Mouse (Mus musculus) cortical plate, adult 2 months (tissue): ENCODE measurements around the gene Pgd. TPM values are rescaled to one million over a fixed set of nuclear protein-coding genes. Genes with fewer than 3 reads are reported as not detected.
"Not testable (repeated sequence)": the region's sequence is repeated elsewhere in the genome, so short reads cannot be mapped to it uniquely, and the experiment has no call there.

Experiments used
- H3K27ac ChIP-seq: fragments of 200-500 bp; 2 replicates; pipeline ENCODE4 v1.5.1; 2012; ENCODE audit warnings: low read length, control low read depth, inconsistent platforms; ENCODE audit not compliant: insufficient read depth
- H3K4me1 ChIP-seq: fragments of 200-500 bp; 2 replicates; pipeline ENCODE4 v1.6.1; 2011; ENCODE audit warnings: low read length; ENCODE audit not compliant: control insufficient read depth, insufficient read depth
- H3K4me3 ChIP-seq: fragments of 200-500 bp; 2 replicates; pipeline ENCODE4 v1.5.1; 2011; ENCODE audit warnings: mild to moderate bottlenecking, low read length, control low read depth; ENCODE audit not compliant: insufficient read depth
- CTCF ChIP-seq: fragments of 200-500 bp; IDR thresholded peaks from 2 replicates; pipeline ENCODE4 v1.5.1; 2011; ENCODE audit warnings: mild to moderate bottlenecking, control low read depth, low read length; ENCODE audit not compliant: insufficient read depth; ENCODE audit errors: extremely low read depth
- POLR2A ChIP-seq: fragments of 200-500 bp; IDR thresholded peaks from 2 replicates; pipeline ENCODE4 v1.6.1; 2011; ENCODE audit warnings: mild to moderate bottlenecking, low read length, control low read depth; ENCODE audit not compliant: insufficient read depth; ENCODE audit errors: extremely low read depth
- polyA plus RNA-seq: library from polyadenylated mRNA; depleted of rRNA; stranded (reverse); fragments of >200 nt; gene quantifications from 2 replicates; pipeline ENCODE4 v1.2.3, GENCODE M21; 2012

Gene Pgd
- polyA plus RNA-seq, 1 experiment: 48.5 TPM

DNA sequence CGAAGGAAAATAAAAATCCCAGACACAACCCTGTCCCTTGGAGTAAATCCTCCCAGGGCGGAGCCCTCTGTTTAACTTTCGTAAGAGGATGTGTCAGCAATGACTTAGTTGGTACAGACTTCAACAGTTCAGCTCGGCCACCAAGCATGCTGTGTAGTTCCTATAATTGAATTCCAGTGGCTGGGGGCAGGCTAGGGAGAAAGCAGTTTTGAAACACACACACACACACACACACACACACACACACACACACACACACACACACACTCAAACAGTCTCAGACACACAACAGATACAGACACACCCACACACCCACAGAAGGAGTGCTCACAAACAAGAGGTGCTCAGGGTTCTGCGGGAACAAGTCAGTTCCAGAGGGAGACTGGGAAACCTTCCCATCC is 5.0 kb upstream of the Pgd start:
- Histone ChIP-seq H3K4me3 (no peak overlapping the region), H3K27ac (no peak overlapping the region), H3K4me1 (no peaks in the 10 kb centered on the region; the same call in 1 of the 2 replicates)
- TF ChIP-seq CTCF: no peak
- no peak for TF ChIP-seq POLR2A

DNA sequence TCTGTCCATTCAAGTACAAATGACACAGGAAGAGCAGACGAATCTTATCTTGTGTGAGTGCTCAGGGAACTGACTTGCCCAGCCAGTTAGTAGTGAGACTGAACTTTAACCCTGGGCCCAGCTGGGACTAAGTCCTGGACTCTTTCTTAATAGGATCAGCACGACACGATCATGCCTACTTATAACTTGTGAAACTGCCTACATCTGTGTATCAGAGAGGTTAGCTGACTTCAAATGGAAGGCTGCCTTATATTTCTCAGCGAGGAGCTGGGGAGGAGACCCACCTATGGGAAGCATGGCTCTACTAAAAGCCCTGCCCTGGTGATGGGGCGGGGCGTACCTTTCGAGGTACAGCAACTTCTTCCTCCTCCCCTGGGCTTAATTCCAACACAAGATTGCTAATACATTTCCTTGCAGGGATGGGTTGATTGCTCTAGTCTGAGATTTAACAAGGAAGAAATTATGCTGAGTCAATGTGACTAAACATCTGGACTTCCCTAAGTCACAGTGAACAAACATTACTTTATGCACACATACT is 3.9 kb upstream of the Pgd start:
- Histone ChIP-seq H3K4me1 (no peaks in the 10 kb centered on the region; the same call in 1 of the 2 replicates), H3K27ac (no peak overlapping the region), H3K4me3 (no peak overlapping the region)
- TF ChIP-seq CTCF (no peak), POLR2A (no peak)

DNA sequence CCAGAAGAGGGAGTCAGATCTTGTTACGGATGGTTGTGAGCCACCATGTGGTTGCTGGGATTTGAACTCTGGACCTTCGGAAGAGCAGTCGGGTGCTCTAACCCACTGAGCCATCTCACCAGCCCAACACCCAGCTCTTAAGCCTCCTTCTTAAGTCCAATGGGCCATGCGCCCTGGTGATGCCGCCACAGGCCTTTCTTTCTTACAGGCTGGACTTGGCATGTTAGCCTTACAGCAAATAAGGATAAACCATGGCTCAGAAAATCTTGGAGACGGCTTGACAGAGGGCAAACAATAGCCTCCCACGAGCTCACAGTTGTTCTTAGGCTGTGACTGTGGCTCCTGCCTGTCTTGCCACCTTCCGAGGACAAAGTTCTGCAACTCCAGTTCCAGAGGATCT is 3.4 kb upstream of the Pgd start:
- H3K4me3 ChIP-seq, H3K27ac ChIP-seq, H3K4me1 ChIP-seq: not testable (repeated sequence)

DNA sequence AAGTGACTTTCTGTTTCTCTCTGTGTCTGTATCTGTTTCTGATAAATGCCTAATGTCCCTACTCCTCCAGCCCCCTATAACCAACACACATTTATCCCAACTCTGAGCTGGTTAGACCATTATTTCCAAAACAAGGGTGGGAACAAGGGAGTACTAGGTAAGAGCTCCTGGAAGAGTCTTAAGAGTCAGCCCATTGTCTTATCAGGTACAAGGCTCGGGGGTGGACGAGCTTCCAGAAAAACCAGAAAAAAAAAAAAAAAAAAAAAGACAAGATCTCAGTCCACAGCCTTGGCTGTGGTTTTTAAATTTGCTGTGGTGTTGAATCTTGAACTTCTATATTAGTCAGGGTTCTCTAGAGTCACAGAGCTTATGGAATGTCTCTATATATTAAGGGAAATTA is 1.4 kb upstream of the Pgd start:
- Histone ChIP-seq H3K27ac (no peak overlapping the region), H3K4me3 (no peak overlapping the region), H3K4me1 (no peaks in the 10 kb centered on the region)
- TF ChIP-seq CTCF (no peak), POLR2A (no peak)

DNA sequence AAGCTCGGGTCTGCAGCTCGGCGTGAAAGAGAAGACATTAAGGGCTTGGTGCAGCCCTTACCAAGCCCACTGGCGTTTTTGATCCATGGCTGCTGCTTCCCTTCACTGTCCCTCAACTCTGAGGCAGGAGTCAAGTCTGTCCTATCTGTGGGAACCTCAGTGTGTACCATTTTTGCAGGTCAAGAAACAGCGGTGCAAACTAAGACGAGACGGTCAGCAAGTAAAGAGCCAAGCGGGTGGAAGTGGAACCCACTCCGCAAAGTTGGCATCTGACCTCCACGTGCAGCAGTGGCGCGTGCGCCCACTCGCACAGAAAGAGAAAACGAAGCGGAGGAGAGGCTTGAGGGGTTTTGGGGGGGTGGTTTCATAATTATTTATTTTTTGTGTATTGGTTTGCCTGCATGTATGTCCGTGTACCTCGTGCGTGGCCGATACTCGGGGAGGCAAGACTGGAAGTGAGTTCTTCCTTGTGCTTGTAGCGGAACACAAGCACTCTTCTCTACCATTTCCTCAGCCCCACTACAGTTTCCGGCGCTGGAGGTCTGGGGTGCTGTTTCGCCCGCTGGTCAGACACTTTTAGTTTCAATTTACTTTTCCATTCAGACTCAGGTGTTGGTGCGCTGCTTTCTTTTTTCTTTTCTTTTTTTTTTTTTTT is 513 bp upstream of the Pgd start:
- no peak for TF ChIP-seq POLR2A
- TF ChIP-seq CTCF: no peak
- Histone ChIP-seq H3K27ac (no peak overlapping the region), H3K4me3 (peak overlapping the region; percentile 47), H3K4me1 (no peaks in the 10 kb centered on the region)

DNA sequence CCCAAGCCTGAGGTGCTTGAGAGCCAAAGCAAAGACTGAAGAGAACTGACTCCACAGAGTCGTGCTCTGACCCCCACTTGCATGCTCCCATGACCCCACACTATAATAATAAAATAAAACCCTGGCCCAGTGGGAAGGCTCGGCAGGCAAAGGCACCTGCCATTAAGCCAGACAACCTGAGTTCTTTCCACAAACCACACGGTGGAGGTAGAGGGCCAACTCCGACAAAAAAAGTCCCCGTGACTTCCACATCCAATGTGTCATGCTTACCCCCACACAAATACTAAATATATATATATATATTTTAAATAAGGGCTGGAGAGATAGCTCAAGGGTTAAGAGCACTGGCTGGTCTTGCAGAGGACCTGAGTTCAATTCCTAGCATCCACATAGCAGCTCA is 2.4 kb downstream of the Pgd start:
- Histone ChIP-seq H3K4me3 (no peak overlapping the region), H3K27ac (no peak overlapping the region), H3K4me1 (no peaks in the 10 kb centered on the region)
- TF ChIP-seq CTCF: no peak
- no peak for TF ChIP-seq POLR2A

DNA sequence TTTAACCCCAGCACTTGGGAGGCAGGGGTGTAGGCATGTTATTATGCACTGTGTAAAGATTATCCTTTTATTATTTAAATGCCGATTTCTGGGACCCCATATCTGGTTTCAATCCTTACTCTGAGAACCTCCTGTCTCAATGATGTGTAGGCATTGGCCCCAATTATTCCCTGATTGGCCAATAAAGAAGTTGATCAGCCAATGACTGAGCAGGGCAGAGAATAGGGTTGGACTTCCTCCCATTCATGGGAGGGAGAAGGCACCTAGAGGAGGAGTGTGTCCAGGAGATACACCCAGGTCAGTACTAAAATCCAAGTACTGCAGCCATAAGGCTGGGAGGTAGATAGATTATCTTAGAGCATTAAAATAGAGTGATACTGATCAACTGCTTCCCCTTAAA is 3.4 kb downstream of the Pgd start:
- Histone ChIP-seq H3K4me1 (no peaks in the 10 kb centered on the region), H3K27ac (no peak overlapping the region), H3K4me3 (no peak overlapping the region)
- TF ChIP-seq CTCF: no peak
- no peak for TF ChIP-seq POLR2A

DNA sequence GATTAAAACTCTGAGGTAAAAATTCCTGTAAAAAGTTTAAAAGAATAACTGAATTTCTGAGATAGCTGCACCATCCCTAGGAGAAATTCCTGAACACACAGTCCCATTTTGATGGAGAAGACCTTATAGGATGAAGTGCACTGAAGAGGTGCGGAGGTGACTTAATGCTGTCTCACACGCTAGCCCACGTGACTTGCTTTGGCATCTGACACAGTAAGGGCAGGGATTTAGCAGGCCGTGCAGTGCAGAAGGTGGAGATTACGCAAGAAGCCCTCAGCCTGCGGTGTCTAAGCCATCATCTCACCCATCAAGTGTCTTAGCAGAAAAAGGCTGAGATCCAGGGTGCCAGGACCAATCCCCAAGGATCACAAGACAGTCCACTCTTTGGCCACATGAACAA is 5.4 kb downstream of the Pgd start:
- no peak for TF ChIP-seq POLR2A
- TF ChIP-seq CTCF: no peak
- H3K4me1 ChIP-seq: no peaks in the 10 kb centered on the region
- no peak overlapping the region for H3K27ac ChIP-seq
- H3K4me3 ChIP-seq: no peak overlapping the region

DNA sequence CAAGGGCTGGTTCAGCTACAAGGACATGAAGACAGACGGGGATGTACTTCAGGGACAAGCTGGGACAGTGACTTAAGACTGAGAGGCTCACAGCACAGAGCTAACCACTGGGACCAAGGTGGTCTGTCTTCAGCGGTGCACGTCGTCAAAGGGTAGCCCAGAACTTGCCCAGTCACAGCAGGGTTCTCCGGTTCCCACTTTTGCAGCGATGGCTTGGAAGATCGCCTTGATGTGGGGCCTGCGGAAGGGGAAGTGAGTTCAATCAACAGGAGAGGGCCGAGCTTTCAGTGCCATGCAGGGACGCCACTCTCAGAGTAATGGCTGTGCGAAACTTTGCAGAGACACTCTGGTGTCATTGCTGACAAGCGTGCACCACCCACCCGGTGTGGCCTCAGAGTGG is 6.7 kb downstream of the Pgd start:
- Histone ChIP-seq H3K4me3 (no peak overlapping the region), H3K27ac (no peak overlapping the region), H3K4me1 (no peaks in the 10 kb centered on the region)
- no peak for TF ChIP-seq POLR2A
- TF ChIP-seq CTCF: no peak

DNA sequence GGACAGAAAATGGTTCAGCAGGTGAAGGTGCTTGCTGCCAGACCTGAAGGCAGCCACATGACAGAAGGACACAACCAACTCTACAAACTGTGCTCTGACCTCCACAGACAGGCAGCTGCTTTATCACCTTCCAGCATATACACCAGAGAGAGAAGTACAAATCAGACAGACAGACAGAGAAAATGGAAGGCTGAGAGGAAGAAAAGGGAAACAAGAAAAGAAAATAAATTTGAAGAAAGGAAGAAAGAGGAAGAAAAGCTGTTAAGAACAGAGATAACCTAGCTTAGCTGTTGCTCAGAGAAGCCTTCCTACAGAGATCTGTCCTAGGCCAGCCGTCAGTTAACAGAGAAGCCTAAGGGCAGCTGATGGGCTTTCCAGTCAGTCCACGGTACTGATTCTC is 7.4 kb downstream of the Pgd start:
- Histone ChIP-seq H3K4me3 (no peak overlapping the region), H3K4me1 (no peaks in the 10 kb centered on the region), H3K27ac (no peak overlapping the region)
- TF ChIP-seq POLR2A (no peak), CTCF (no peak)
